Mouse (Mus musculus): ENCODE results near the gene Commd1.

- TF ChIP-seq GATA1 (IDR thresholded peaks at IDR 0.05; ENCODE audit: low read length) (no peak), TAL1 (IDR thresholded peaks at IDR 0.05; ENCODE audit: low read length) (no peak)
These were observed 20.1 kb downstream of the Commd1 start for GRCm38 (mm10) chr11:22962101-22962500.

Measured in erythroblast, embryonic 14.5 days (primary cell).